Mouse (Mus musculus): Measurements from ENCODE around the gene Plcg2.

- TF ChIP-seq CTCF (IDR thresholded peaks at IDR 0.05; ENCODE audit: low read depth) (no peak), EP300 (IDR thresholded peaks at IDR 0.05; ENCODE audit: low read depth) (no peak; the same call in 1 of the 2 replicates)
Measured at GRCm38 (mm10) chr8:117596777-117597176, 98.7 kb downstream of the Plcg2 start.

Measured in liver, embryonic 14.5 days (tissue).